Mouse (Mus musculus) neutrophil, adult 83 days (primary cell): ENCODE results near the gene Denr. TPM values are rescaled to one million over a fixed set of nuclear protein-coding genes. Genes with fewer than 3 reads are reported as not detected.

Experiments
- total RNA-seq, 2 experiments: library from RNA; stranded (reverse); gene quantifications; one replicate each; pipeline ENCODE4 v1.2.4; 2023

The Denr gene
- 10 to 100 TPM; 20.1 to 24.9 TPM for total RNA-seq

DNA sequence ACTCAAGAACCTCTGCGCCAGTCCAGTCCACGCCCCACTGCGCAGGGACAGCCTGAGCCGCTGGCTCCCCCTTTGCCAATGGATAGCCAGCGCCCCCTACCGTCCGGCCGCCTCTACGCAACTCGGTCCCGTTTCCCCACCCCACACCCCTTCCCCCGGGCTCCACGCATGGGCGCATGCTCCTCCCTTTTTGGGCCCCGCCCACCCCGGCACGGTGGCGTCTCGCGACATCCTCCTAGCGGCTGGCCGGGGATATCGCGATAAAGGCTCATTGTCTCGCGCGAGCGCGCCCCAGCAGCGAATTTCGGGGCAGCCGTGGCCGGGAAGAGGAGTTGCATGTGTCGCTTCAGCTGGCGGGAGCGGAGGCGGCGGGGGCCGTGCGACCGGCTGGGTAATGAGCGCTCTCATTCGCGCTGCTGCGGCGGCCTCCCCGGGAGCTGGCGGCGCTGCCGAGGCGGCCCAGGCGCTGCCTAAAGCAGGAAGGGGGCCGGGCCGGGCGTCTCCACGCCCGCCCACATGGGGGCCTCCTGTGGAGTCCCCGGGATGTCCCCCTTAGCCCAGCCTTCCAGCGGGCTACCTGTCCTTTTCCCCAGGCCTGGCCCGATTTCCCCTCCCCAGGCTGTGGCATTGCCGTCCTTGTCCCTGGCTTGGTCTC, at the start of gene Denr:
Denr (plus strand) TSS at position 200 of the 655 bp plus-strand sequence.

DNA sequence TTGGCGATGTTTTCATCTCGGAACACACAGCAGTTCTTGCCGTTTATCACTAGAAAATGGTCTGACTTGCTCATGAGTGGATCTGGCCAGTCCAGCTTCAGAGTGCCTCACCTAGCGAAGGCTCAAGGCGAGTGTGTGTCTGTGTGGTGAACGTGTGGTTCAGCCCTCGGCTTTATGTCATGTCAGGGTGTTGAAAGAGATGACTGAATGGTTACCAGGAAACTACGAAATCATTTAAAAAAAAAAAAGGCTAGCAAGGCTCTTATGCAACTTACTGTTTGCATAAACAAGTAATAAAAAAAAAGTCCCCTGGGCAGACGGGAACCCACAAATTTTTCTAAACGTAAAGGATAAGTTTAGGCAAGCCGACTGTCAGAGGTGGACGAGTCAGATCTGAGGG, 41.6 kb upstream of the Denr start, which contains the start of gene Hcar2:
Hcar2 (minus strand) TSS at position 135 of the 400 bp plus-strand sequence.

GRCm38 (mm10) chr5:123879928-123880327, 27.0 kb upstream of the Denr start, which contains the start of gene Hcar1:
Gene Hcar1 (minus strand): TSS chr5:123880020.

DNA sequence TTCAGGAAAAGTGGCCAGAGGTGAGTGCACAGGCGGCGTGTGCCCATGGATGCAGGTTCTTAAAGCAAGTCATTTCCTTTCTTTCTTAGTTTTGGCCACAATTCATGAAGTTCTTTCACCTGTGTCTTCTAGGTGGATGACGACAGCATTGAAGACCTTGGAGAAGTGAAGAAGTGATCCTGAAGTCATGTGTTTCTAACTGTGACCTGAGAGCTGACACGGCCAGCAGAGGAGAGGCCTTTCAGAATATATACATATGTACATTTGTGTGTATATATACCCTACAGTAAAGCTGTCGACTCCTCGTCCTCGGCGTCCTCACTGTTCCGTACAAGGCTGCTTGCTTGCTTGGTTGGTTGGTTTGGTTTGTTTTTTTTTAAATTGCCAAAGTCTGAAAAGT, 20.1 kb downstream of the Denr start, which contains the start of gene Gm43518:
Gm43518 (plus strand) TSS at position 301 of the 400 bp plus-strand sequence.

DNA sequence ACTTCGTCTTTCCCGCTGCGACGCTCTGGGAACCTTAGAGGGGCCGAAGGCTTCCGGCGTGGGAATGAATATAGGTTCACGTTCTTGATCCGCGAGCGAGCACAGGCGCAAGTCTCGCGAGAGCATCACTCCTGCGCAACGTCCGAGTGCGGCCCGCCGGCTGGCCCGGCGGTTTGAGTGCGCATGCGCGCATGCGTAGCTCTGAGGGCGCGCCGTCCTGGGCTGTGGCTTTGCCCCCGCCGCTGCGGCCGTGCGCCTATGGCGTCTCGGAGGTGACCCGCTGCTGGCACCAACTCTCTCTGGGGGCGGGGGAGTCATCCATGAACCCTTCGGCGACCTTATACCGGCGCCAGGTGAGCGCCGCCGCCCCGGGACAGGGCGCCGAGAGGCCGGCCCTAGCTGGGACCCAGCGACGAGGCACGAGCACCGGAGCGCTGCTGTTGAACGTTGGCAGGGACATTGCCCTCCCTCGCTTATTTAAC, 23.6 kb downstream of the Denr start, which contains the start of gene Ccdc62:
Ccdc62 (plus strand) TSS at position 172 of the 482 bp plus-strand sequence.

DNA sequence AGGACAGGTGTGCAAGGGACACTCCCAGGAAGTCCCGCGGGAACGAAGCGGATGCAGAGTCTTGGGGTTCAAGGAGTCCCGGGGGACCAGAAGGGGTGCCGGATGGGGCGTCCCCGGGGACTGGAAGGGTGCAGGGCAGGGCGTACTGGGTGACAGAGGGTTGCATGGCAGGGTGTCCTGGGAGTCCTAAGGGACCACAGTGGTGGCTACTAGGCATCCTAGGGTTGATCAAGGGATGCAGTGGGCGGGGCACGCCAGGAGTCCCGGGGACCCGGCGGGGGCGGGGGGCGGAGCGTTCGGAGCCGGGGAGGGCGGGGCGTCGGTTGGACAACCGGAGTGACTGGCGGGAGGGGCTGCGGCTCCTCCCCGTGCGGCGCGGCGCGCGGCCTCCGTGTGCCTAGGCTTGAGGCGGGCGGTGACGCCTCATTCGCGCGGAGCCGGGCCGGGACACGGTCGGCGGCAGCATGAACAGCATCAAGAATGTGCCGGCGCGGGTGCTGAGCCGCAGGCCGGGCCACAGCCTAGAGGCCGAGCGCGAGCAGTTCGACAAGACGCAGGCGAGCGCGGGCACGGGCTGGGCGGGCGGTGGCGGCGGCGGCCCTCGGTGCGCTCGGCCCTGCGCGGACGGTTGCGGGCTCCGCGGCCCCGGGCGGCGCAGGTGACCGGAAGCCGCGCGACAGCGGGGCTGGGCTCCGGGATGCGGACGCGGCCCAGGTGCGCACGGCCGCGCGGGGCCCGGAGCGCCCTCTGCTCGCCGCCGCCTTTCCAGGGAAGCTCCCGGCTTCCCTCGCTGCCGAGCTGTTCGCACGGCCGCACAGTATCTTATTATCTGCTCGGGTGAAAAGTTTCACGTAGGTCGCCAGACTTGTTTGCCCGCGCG, 66.6 kb downstream of the Denr start, which contains the start of gene Hip1r:
Hip1r (plus strand) TSS at position 330 of the 880 bp plus-strand sequence.

Other genes with a start within 250 kb of the Denr start
- 10 to 100 TPM; 83.3 to 95.2 TPM for gene Clip1, start 222.6 kb upstream of the Denr start, total RNA-seq
- 100 to 1,000 TPM in 1 of 2 experiments, 10 to 100 TPM in 1; 99.9 to 105 TPM for gene Zcchc8, start 186.1 kb upstream of the Denr start, total RNA-seq
- gene Rsrc2, start 157.8 kb upstream of the Denr start, total RNA-seq, result 100 to 1,000 TPM in 1 of 2 experiments, 10 to 100 TPM in 1; 99.0 to 103 TPM
- gene Kntc1, start 157.5 kb upstream of the Denr start, total RNA-seq, result 10 to 100 TPM; 33.8 to 38.0 TPM
- gene Hcar2, start 41.7 kb upstream of the Denr start, total RNA-seq, result 100 to 1,000 TPM in 1 of 2 experiments, 10 to 100 TPM in 1; 93.7 to 125 TPM
- gene Hcar1, start 27.2 kb upstream of the Denr start, total RNA-seq, result not detected
- 1 to 10 TPM in 1 of 2 experiments, not detected in 1; 1.4 TPM for gene Gm43518, start 20.2 kb downstream of the Denr start, total RNA-seq
- gene Ccdc62, start 23.5 kb downstream of the Denr start, total RNA-seq, result 1 to 10 TPM in 1 of 2 experiments, under 1 TPM in 1; 0.31 to 2.5 TPM
- 10 to 100 TPM; 73.4 to 78.7 TPM for gene Hip1r, start 66.5 kb downstream of the Denr start, total RNA-seq
- 10 to 100 TPM; 43.0 to 46.7 TPM for gene Vps37b, start 125.1 kb downstream of the Denr start, total RNA-seq
- 1 to 10 TPM; 5.4 to 6.5 TPM for gene Abcb9, start 188.6 kb downstream of the Denr start, total RNA-seq
- gene Ogfod2, start 205.1 kb downstream of the Denr start, total RNA-seq, result 10 to 100 TPM; 13.0 to 14.2 TPM
- 10 to 100 TPM; 35.8 to 39.3 TPM for gene Arl6ip4, start 208.9 kb downstream of the Denr start, total RNA-seq